Mouse (Mus musculus) layer of hippocampus, adult 2 months (tissue): ENCODE measurements around the gene Gm11756. TPM values are rescaled to one million over a fixed set of nuclear protein-coding genes. Genes with fewer than 3 reads are reported as not detected.
"Not testable (repeated sequence)": the region's sequence is repeated elsewhere in the genome, so short reads cannot be mapped to it uniquely, and the experiment has no call there.

ENCODE experiments used
- DNase-seq, 2 experiments: peaks; one replicate each; pipeline ENCODE4 v3.0.0; 2022; ENCODE audit warnings: low spot score in 2 of 2
- H3K27ac ChIP-seq: fragments of 200-600 bp; 2 replicates; pipeline ENCODE4 v1.8.1; 2022
- H3K4me3 ChIP-seq: fragments of 200-600 bp; 2 replicates; pipeline ENCODE4 v1.8.1; 2022; ENCODE audit warnings: mild to moderate bottlenecking
- CTCF ChIP-seq: fragments of 200-600 bp; conservative IDR thresholded peaks from 2 replicates; pipeline ENCODE4 v1.8.1; 2022; ENCODE audit warnings: antibody characterized with exemption, mild to moderate bottlenecking, moderate library complexity
- long read RNA-seq, 2 experiments: library from polyadenylated mRNA; stranded (forward); transcript quantifications; one replicate each; pipeline ENCODE4 v2.0.0; 2021; ENCODE audit warnings: borderline mapping rate in 2 of 2
- total RNA-seq, 2 experiments: library from RNA; stranded (reverse); gene quantifications; 2 replicates each; pipeline ENCODE4 v1.2.3; 2021

The Gm11756 gene
- total RNA-seq: not detected
- long read RNA-seq, experiment 1: 0 reads
- long read RNA-seq, experiment 2: 0 reads

DNA sequence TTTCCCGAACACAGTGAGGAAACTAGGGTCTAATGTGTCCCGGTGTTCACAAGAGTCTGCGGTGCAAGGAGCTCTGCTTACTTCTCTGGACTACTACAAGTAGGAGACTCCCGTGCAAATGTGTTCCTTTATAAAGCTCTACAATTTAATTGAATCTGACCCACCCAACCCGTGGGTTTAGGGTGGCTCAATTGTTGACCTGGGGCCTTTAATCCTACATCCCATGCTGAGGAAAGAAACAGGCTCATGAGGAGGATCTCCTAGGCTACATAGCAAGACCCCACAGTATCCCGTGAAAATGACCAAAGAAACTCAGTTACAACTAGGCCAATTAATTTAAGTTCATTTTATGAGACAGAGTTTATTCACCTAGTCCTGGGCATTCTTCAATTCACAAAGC lies at the start of gene Gm11756:
TSS of gene Gm11756 (minus strand) at position 101 of the 400 bp plus-strand sequence.
- not testable (repeated sequence) for DNase-seq, H3K4me3 ChIP-seq, H3K27ac ChIP-seq

DNA sequence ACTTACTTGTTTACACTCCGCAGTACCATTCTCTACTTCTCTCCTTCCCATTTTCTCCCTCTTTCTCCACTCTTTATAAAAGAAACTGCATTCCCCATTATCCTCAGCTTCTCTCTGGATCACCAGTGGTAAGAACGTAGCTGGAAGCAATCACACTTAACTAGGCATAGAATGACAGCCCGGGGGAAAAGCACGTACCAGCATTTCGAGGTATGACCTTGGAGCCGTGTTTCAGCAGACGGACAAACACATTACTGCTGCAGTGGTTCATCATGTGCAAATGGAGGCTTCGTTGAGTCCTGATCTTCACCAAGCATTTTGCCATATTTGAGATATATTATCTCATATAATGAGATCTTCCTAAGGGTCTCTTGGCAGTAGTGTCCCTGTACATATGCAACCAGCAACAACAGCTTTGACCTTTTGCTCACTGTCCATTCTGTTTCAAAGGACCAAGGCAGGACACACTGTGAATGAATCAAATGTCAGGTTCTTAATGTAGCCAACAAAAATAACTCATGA lies 29.9 kb upstream of the Gm11756 start, which contains the start of gene 2310002L09Rik:
TSS of gene 2310002L09Rik (minus strand) at position 472 of the 522 bp plus-strand sequence.
- DNase-seq: no peak
- no peak within 1 kb of the TSS for H3K27ac ChIP-seq
- H3K4me3 ChIP-seq: no peak within 1 kb of the TSS
- TF ChIP-seq CTCF: no peak

- not testable (repeated sequence) for DNase-seq, H3K4me3 ChIP-seq, H3K27ac ChIP-seq
Measured at GRCm38 (mm10) chr4:73905853-73906252, 14.7 kb downstream of the Gm11756 start, which contains the start of gene Gm13871. Gm13871 (minus strand) TSS chr4:73905953.

DNA sequence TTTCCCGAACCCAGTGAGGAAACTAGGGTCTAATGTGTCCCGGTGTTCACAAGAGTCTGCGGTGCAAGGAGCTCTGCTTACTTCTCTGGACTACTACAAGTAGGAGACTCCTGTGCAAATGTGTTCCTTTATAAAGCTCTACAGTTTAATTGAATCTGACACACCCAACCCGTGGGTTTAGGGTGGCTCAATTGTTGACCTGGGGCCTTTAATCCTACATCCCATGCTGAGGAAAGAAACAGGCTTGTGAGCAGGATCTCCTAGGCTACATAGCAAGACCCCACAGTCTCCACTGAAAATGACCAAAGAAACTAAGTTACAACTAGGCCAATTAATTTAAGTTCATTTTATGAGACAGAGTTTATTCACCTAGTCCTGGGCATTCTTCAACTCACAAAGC lies 29.5 kb downstream of the Gm11756 start, which contains the start of gene Gm11757:
TSS of gene Gm11757 (minus strand) at position 101 of the 400 bp plus-strand sequence.
- DNase-seq, H3K4me3 ChIP-seq, H3K27ac ChIP-seq: not testable (repeated sequence)

DNA sequence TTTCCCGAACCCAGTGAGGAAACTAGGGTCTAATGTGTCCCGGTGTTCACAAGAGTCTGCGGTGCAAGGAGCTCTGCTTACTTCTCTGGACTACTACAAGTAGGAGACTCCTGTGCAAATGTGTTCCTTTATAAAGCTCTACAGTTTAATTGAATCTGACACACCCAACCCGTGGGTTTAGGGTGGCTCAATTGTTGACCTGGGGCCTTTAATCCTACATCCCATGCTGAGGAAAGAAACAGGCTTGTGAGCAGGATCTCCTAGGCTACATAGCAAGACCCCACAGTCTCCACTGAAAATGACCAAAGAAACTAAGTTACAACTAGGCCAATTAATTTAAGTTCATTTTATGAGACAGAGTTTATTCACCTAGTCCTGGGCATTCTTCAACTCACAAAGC lies 44.4 kb downstream of the Gm11756 start, which contains the start of gene Gm11758:
TSS of gene Gm11758 (minus strand) at position 101 of the 400 bp plus-strand sequence.
- not testable (repeated sequence) for H3K27ac ChIP-seq, H3K4me3 ChIP-seq, DNase-seq

Other genes starting within 250 kb of the Gm11756 start
- not detected for gene Gm428, start 237.2 kb downstream of the Gm11756 start, total RNA-seq
- gene Rasef, start 129.8 kb downstream of the Gm11756 start, total RNA-seq: under 1 TPM in 1 of 2 experiments, not detected in 1; 0.15 TPM
- not detected for gene Gm11758, start 44.5 kb downstream of the Gm11756 start, total RNA-seq
- gene Gm11757, start 29.6 kb downstream of the Gm11756 start, total RNA-seq: not detected
- gene Gm13871, start 14.8 kb downstream of the Gm11756 start, total RNA-seq: not detected
- not detected for gene 2310002L09Rik, start 30.1 kb upstream of the Gm11756 start, total RNA-seq
- 1 to 10 TPM; 3.7 to 3.8 TPM for gene Frmd3, start 92.7 kb upstream of the Gm11756 start, total RNA-seq